Mouse (Mus musculus) c-Kit-positive CD71-positive TER-119-positive erythroid progenitor cells, embryonic 14.5 days (primary cell): ENCODE measurements around the gene 2010111I01Rik.
"Not testable (repeated sequence)": the region's sequence is repeated elsewhere in the genome, so short reads cannot be mapped to it uniquely, and the experiment has no call there.

Experiments used
- DNase-seq: peaks from one replicate; pipeline ENCODE4 v3.0.0-alpha.2; 2013; ENCODE audit warnings: low spot score

Gene 2010111I01Rik

GRCm38 (mm10) chr13:62955997-62956396 is 8.7 kb upstream of the 2010111I01Rik start:
- no peak for DNase-seq

GRCm38 (mm10) chr13:62956776-62957175 is 7.9 kb upstream of the 2010111I01Rik start:
- no peak for DNase-seq

GRCm38 (mm10) chr13:62963358-62963757 is 1.3 kb upstream of the 2010111I01Rik start:
- DNase-seq = no peak

GRCm38 (mm10) chr13:62968223-62968622 is 3.5 kb downstream of the 2010111I01Rik start:
- DNase-seq = no peak

GRCm38 (mm10) chr13:62970515-62971269 is 6.0 kb downstream of the 2010111I01Rik start:
- no peak for DNase-seq

- no peak for DNase-seq
Observed at GRCm38 (mm10) chr13:62972403-62972802, 7.7 kb downstream of the 2010111I01Rik start.

GRCm38 (mm10) chr13:62973111-62973510 is 8.4 kb downstream of the 2010111I01Rik start:
- DNase-seq = no peak

- DNase-seq = no peak
Observed at GRCm38 (mm10) chr13:62978104-62978503, 13.4 kb downstream of the 2010111I01Rik start.

- no peak for DNase-seq
Observed at GRCm38 (mm10) chr13:62978784-62979183, 14.1 kb downstream of the 2010111I01Rik start.

- DNase-seq = no peak
Observed at GRCm38 (mm10) chr13:62979215-62979614, 14.5 kb downstream of the 2010111I01Rik start.

GRCm38 (mm10) chr13:62980131-62980530 is 15.4 kb downstream of the 2010111I01Rik start:
- DNase-seq = no peak

- no peak for DNase-seq
Observed at GRCm38 (mm10) chr13:62984485-62984884, 19.8 kb downstream of the 2010111I01Rik start.

GRCm38 (mm10) chr13:62989891-62990490 is 25.3 kb downstream of the 2010111I01Rik start:
- DNase-seq = no peak

GRCm38 (mm10) chr13:62993543-62994477 is 29.1 kb downstream of the 2010111I01Rik start:
- DNase-seq = no peak

GRCm38 (mm10) chr13:62996767-62997166 is 32.1 kb downstream of the 2010111I01Rik start:
- DNase-seq = no peak

GRCm38 (mm10) chr13:63007491-63007890 is 42.8 kb downstream of the 2010111I01Rik start:
- DNase-seq = not testable (repeated sequence)

GRCm38 (mm10) chr13:63010345-63011090 is 45.8 kb downstream of the 2010111I01Rik start:
- DNase-seq = no peak

GRCm38 (mm10) chr13:63014353-63014752 is 49.7 kb downstream of the 2010111I01Rik start:
- DNase-seq = no peak

- no peak for DNase-seq
Observed at GRCm38 (mm10) chr13:63015362-63015761, 50.7 kb downstream of the 2010111I01Rik start.

- no peak for DNase-seq
Observed at GRCm38 (mm10) chr13:63016056-63016455, 51.4 kb downstream of the 2010111I01Rik start.
